32 mouse cellular contexts compared by ENCODE assay signal in genomic region chr1:78472441-78472840, GRCm38 (mm10). TPM values are rescaled to one million over a fixed set of nuclear protein-coding genes. Genes with fewer than 3 reads are reported as not detected.
"Had no signal": no experiment of that assay in that cellular context is flagged by ENCODE, and none has a peak within 500 bp of the region (broad histone marks: within the 10 kb centered on the region; RNA-seq: fewer than 3 reads in every experiment).

No protein-coding gene starts in this region.

- H3K27ac ChIP-seq: embryonic facial prominence, embryonic 10.5 days; embryonic facial prominence, embryonic 12.5 days; embryonic facial prominence, embryonic 13.5 days; embryonic facial prominence, embryonic 15.5 days; forebrain, embryonic 10.5 days; forebrain, embryonic 12.5 days; forebrain, embryonic 13.5 days; forebrain, embryonic 15.5 days; gastrocnemius, adult 2 months; heart, adult 2 months had no signal

- H3K4me3 ChIP-seq: embryonic facial prominence, embryonic 10.5 days; embryonic facial prominence, embryonic 12.5 days; embryonic facial prominence, embryonic 13.5 days; embryonic facial prominence, embryonic 15.5 days; erythroblast, embryonic 14.5 days; forebrain, embryonic 10.5 days; forebrain, embryonic 12.5 days; forebrain, embryonic 13.5 days; forebrain, embryonic 15.5 days; gastrocnemius, adult 2 months; heart, adult 2 months had no signal

- H3K9ac ChIP-seq: embryonic facial prominence, embryonic 12.5 days; embryonic facial prominence, embryonic 13.5 days; embryonic facial prominence, embryonic 15.5 days; forebrain, embryonic 12.5 days; forebrain, embryonic 13.5 days; forebrain, embryonic 15.5 days; forebrain, postnatal 0 days had no signal

- H3K9me3 ChIP-seq: embryonic facial prominence, embryonic 10.5 days; embryonic facial prominence, embryonic 12.5 days; embryonic facial prominence, embryonic 13.5 days; embryonic facial prominence, embryonic 15.5 days; forebrain, embryonic 10.5 days; forebrain, embryonic 12.5 days; forebrain, embryonic 13.5 days; forebrain, embryonic 15.5 days had no signal

- H3K27me3 ChIP-seq: embryonic facial prominence, embryonic 12.5 days; embryonic facial prominence, embryonic 13.5 days; embryonic facial prominence, embryonic 15.5 days; forebrain, embryonic 12.5 days; forebrain, embryonic 13.5 days; forebrain, embryonic 15.5 days had no signal

- H3K4me1 ChIP-seq: embryonic facial prominence, embryonic 10.5 days; embryonic facial prominence, embryonic 12.5 days; embryonic facial prominence, embryonic 15.5 days; forebrain, embryonic 10.5 days; forebrain, embryonic 12.5 days; forebrain, embryonic 13.5 days; forebrain, embryonic 15.5 days had no signal

- DNase-seq: cerebellum, adult 9-10 months; cerebellum, adult 9-11 months; cerebellum, postnatal 10 days; cerebellum, postnatal 14 days; cerebellum, postnatal 25 days; cerebellum, postnatal 36 days; embryo, embryonic 11 days; forebrain, postnatal 0 days; gastrocnemius, adult 2 months; gastrocnemius, postnatal 10 days; gastrocnemius, postnatal 14 days; gastrocnemius, postnatal 25 days; gastrocnemius, postnatal 36 days; heart, adult 18-20 months; heart, adult 2 months had no signal

RNA-seq across cellular contexts. Expression of gene Mogat1, which starts 38.4 kb away (rescaled TPM):
- total RNA-seq: common myeloid progenitor, adult 5-6 weeks; gastrocnemius, adult 18-20 months; gastrocnemius, adult 2 months; gastrocnemius, postnatal 10 days; gastrocnemius, postnatal 36 days; gastrocnemius, postnatal 4 days; granulocyte monocyte progenitor cell, adult 5-6 weeks; heart, adult 2 months; heart, adult 8-10 months had no signal
- polyA plus RNA-seq: cortical plate, adult 2 months; erythroblast, embryonic 14.5 days; forebrain, embryonic 11.5 days; forebrain, embryonic 12.5 days; forebrain, embryonic 14.5 days; forebrain, embryonic 15.5 days had no signal

RNA-seq across cellular contexts. Expression of gene BC035947, which starts 39.5 kb away (rescaled TPM):
- total RNA-seq: common myeloid progenitor, adult 5-6 weeks; gastrocnemius, adult 18-20 months; gastrocnemius, adult 2 months; gastrocnemius, postnatal 10 days; gastrocnemius, postnatal 14 days; gastrocnemius, postnatal 25 days; gastrocnemius, postnatal 36 days; gastrocnemius, postnatal 4 days; granulocyte monocyte progenitor cell, adult 5-6 weeks; heart, adult 18-20 months; heart, adult 2 months; heart, adult 8-10 months had no signal
- polyA plus RNA-seq: erythroblast, embryonic 14.5 days had no signal
